Mouse (Mus musculus) duodenum, adult 2 months (tissue): Measurements from ENCODE around the gene Gm20838. TPM values are rescaled to one million over a fixed set of nuclear protein-coding genes. Genes with fewer than 3 reads are reported as not detected.

Experiments used
- polyA plus RNA-seq: library from polyadenylated mRNA; depleted of rRNA; stranded (reverse); fragments of >200 nt; gene quantifications from 2 replicates; pipeline ENCODE4 v1.2.3, GENCODE M21; 2012; ENCODE audit warnings: low replicate concordance; rRNA removed

Gm20838 gene
- polyA plus RNA-seq = not detected in 2 replicates

DNA sequence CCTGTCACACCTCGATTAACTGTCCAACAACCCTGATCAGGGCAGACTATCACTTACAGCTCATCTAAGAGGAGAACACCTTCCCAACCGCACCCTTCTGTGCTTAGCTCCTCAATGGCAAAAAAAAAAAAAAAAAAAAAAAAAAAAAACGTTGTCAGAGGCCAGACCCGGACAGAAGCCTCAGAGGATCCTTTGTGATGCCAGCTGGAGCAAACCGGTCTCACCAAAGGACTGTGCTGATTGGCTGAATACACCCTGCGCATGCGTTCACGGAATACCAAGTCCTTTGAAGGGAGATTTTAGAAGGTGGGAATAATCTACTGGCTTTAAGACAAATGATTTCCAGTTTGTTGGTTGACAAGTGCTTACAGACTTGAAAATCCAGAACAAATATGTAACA is at the start of gene Gm20838:
Gene Gm20838 (minus strand): TSS at position 101 of the 400 bp plus-strand sequence.

